Mouse (Mus musculus) neural tube, embryonic 14.5 days (tissue): ENCODE measurements around the gene Vps4b. TPM values are rescaled to one million over a fixed set of nuclear protein-coding genes. Genes with fewer than 3 reads are reported as not detected.
A peak's percentile ranks its signal among the peaks of the same experiment; 100 is the strongest.

Source experiments
- ATAC-seq: fragments of 200-750 bp; cut with Nextera tagmentation; 2 replicates; pipeline ENCODE4 v1.8.0; 2017; ENCODE audit warnings: low read depth, mild to moderate bottlenecking, moderate TSS enrichment, moderate library complexity
- H3K27ac ChIP-seq: fragments of 300-500 bp; sonication (generic); 2 replicates; pipeline ENCODE4 v1.5.1; 2014; ENCODE audit warnings: low read depth, mild to moderate bottlenecking, control low read depth, low read length, moderate library complexity, mixed read lengths
- H3K27me3 ChIP-seq: fragments of 300-500 bp; sonication (generic); 2 replicates; pipeline ENCODE4 v1.6.1; 2014; ENCODE audit warnings: low read length; ENCODE audit not compliant: control insufficient read depth, insufficient read depth
- H3K36me3 ChIP-seq: fragments of 300-500 bp; sonication (generic); 2 replicates; pipeline ENCODE4 v1.6.1; 2014; ENCODE audit warnings: low read length, mixed read lengths; ENCODE audit not compliant: control insufficient read depth, insufficient read depth
- H3K4me1 ChIP-seq: fragments of 300-500 bp; sonication (generic); 2 replicates; pipeline ENCODE4 v1.6.1; 2014; ENCODE audit warnings: low read length; ENCODE audit not compliant: control insufficient read depth, insufficient read depth
- H3K4me2 ChIP-seq: fragments of 300-500 bp; sonication (generic); 2 replicates; pipeline ENCODE4 v1.6.1; 2014; ENCODE audit warnings: mild to moderate bottlenecking, low read depth, low read length, control low read depth
- H3K4me3 ChIP-seq: fragments of 300-500 bp; sonication (generic); 2 replicates; pipeline ENCODE4 v1.5.1; 2014; ENCODE audit warnings: low read depth, low read length, control low read depth, mixed read lengths
- H3K9ac ChIP-seq: fragments of 300-500 bp; sonication (generic); replicated peaks from 2 replicates; pipeline ENCODE4 v1.6.1; 2014; ENCODE audit warnings: low read depth, mild to moderate bottlenecking, control low read depth, low read length, mixed read lengths
- H3K9me3 ChIP-seq: fragments of 300-500 bp; sonication (generic); 2 replicates; pipeline ENCODE4 v1.6.1; 2016; ENCODE audit warnings: low read length; ENCODE audit not compliant: control insufficient read depth
- WGBS: fragments of 180-500 bp; shearing (Covaris S2); extraction: QIAGEN DNeasy Blood & Tissue Kit; methylation state at CpG from one replicate; pipeline ENCODE4 v1.1.7; 2014; 5-methylcytosine and 5-hydroxymethylcytosine counted together
- polyA plus RNA-seq: library from polyadenylated mRNA; unstranded; fragments of >200 nt; fragmentation: Nextera tagmentation; extraction: Ambion mirVana; gene quantifications from 2 replicates; pipeline ENCODE4 v1.2.1, GENCODE M21; 2014

The Vps4b gene
- polyA plus RNA-seq, 1 experiment from 2014 or later: 32.8 TPM

GRCm38 (mm10) chr1:106796987-106797779 lies 655 bp upstream of the Vps4b start:
- H3K4me1 ChIP-seq: peaks cover 18% of the 10 kb centered on the region
- no peak overlapping the region for H3K9ac ChIP-seq
- no peak overlapping the region for H3K27ac ChIP-seq
- no peaks in the 10 kb centered on the region for H3K36me3 ChIP-seq
- 61% methylated on average over 7 of the region's 7 CpGs for WGBS
- 0 out of 2 replicates have a peak, but pooled peaks cover 2% of the 10 kb centered on the region for H3K27me3 ChIP-seq
- peak; percentile 35; the same call in 1 of the 2 replicates for ATAC-seq
- peak overlapping the region; percentile 57 for H3K4me2 ChIP-seq
- no peaks in the 10 kb centered on the region for H3K9me3 ChIP-seq
- peak overlapping the region; percentile 89 for H3K4me3 ChIP-seq

- H3K27ac ChIP-seq: peak overlapping the region; percentile 87
- ATAC-seq: peak; percentile 91
- peak overlapping the region; percentile 97 for H3K9ac ChIP-seq
- no peaks in the 10 kb centered on the region for H3K9me3 ChIP-seq
- 2% methylated on average over 51 of the region's 51 CpGs for WGBS
- peaks cover 18% of the 10 kb centered on the region for H3K4me1 ChIP-seq
- no peaks in the 10 kb centered on the region for H3K36me3 ChIP-seq
- H3K4me3 ChIP-seq: peak overlapping the region; percentile 89
- peak overlapping the region; percentile 73 for H3K4me2 ChIP-seq
- H3K27me3 ChIP-seq: 0 out of 2 replicates have a peak, but pooled peaks cover 2% of the 10 kb centered on the region
Observed at GRCm38 (mm10) chr1:106795634-106796541, 640 bp downstream of the Vps4b start.

- peaks cover 50% of the 10 kb centered on the region for H3K36me3 ChIP-seq
- no peak overlapping the region for H3K9ac ChIP-seq
- no peaks in the 10 kb centered on the region for H3K27me3 ChIP-seq
- no peaks in the 10 kb centered on the region for H3K9me3 ChIP-seq
- 97% methylated on average over 4 of the region's 4 CpGs for WGBS
- H3K4me2 ChIP-seq: no peak overlapping the region
- no peak overlapping the region for H3K27ac ChIP-seq
- no peak overlapping the region for H3K4me3 ChIP-seq
- ATAC-seq: no peak
- no peaks in the 10 kb centered on the region for H3K4me1 ChIP-seq
Observed at GRCm38 (mm10) chr1:106774896-106775295, 21.6 kb downstream of the Vps4b start.

GRCm38 (mm10) chr1:106774092-106774491 lies 22.4 kb downstream of the Vps4b start:
- Histone ChIP-seq H3K4me3 (no peak overlapping the region), H3K27ac (no peak overlapping the region), H3K9me3 (no peaks in the 10 kb centered on the region), H3K9ac (no peak overlapping the region), H3K4me1 (no peaks in the 10 kb centered on the region), H3K4me2 (no peak overlapping the region), H3K36me3 (peaks cover 43% of the 10 kb centered on the region), H3K27me3 (no peaks in the 10 kb centered on the region)
- no peak for ATAC-seq
- WGBS: 93% methylated on average over 9 of the region's 9 CpGs

GRCm38 (mm10) chr1:106768773-106769172 lies 27.8 kb downstream of the Vps4b start:
- no peak overlapping the region for H3K4me3 ChIP-seq
- no peaks in the 10 kb centered on the region for H3K4me1 ChIP-seq
- no peak for ATAC-seq
- H3K9me3 ChIP-seq: no peaks in the 10 kb centered on the region
- 0 out of 2 replicates have a peak, but pooled peaks cover 10% of the 10 kb centered on the region for H3K36me3 ChIP-seq
- H3K27me3 ChIP-seq: no peaks in the 10 kb centered on the region
- no peak overlapping the region for H3K4me2 ChIP-seq
- H3K9ac ChIP-seq: no peak overlapping the region
- H3K27ac ChIP-seq: no peak overlapping the region

GRCm38 (mm10) chr1:106765771-106766170 lies 30.8 kb downstream of the Vps4b start:
- Histone ChIP-seq H3K9ac (no peak overlapping the region), H3K4me1 (no peaks in the 10 kb centered on the region), H3K9me3 (no peaks in the 10 kb centered on the region), H3K4me3 (no peak overlapping the region), H3K27me3 (no peaks in the 10 kb centered on the region), H3K27ac (no peak overlapping the region), H3K4me2 (no peak overlapping the region), H3K36me3 (no peaks in the 10 kb centered on the region)
- WGBS: 98% methylated on average over 8 of the region's 8 CpGs
- ATAC-seq: no peak

- no peaks in the 10 kb centered on the region for H3K4me1 ChIP-seq
- no peaks in the 10 kb centered on the region for H3K9me3 ChIP-seq
- H3K9ac ChIP-seq: no peak overlapping the region
- H3K27me3 ChIP-seq: no peaks in the 10 kb centered on the region
- H3K4me2 ChIP-seq: no peak overlapping the region
- H3K4me3 ChIP-seq: no peak overlapping the region
- 86% methylated on average over 2 of the region's 2 CpGs for WGBS
- ATAC-seq: no peak
- no peaks in the 10 kb centered on the region for H3K36me3 ChIP-seq
- H3K27ac ChIP-seq: no peak overlapping the region
Observed at GRCm38 (mm10) chr1:106764846-106765245, 31.7 kb downstream of the Vps4b start.

GRCm38 (mm10) chr1:106764281-106764680 lies 32.2 kb downstream of the Vps4b start:
- no peaks in the 10 kb centered on the region for H3K36me3 ChIP-seq
- no peak overlapping the region for H3K27ac ChIP-seq
- H3K27me3 ChIP-seq: no peaks in the 10 kb centered on the region
- H3K9ac ChIP-seq: no peak overlapping the region
- WGBS: 90% methylated on average over 3 of the region's 3 CpGs
- H3K4me2 ChIP-seq: no peak overlapping the region
- H3K4me1 ChIP-seq: no peaks in the 10 kb centered on the region
- no peaks in the 10 kb centered on the region for H3K9me3 ChIP-seq
- ATAC-seq: no peak
- no peak overlapping the region for H3K4me3 ChIP-seq

- Histone ChIP-seq H3K9me3 (no peaks in the 10 kb centered on the region), H3K9ac (no peak overlapping the region), H3K27ac (no peak overlapping the region), H3K27me3 (no peaks in the 10 kb centered on the region), H3K4me2 (no peak overlapping the region), H3K36me3 (no peaks in the 10 kb centered on the region), H3K4me3 (no peak overlapping the region), H3K4me1 (peaks cover 9% of the 10 kb centered on the region)
- WGBS: 90% methylated on average over 3 of the region's 3 CpGs
- ATAC-seq: no peak
Observed at GRCm38 (mm10) chr1:106760750-106761149, 35.8 kb downstream of the Vps4b start.
